Mouse (Mus musculus) Muller cell, postnatal 12 days (primary cell): ENCODE measurements around the gene St6galnac6.

Source experiments
- DNase-seq: peaks from one replicate; pipeline ENCODE4 v3.0.0-alpha.2; 2015; ENCODE audit errors: inconsistent ontology term

St6galnac6 gene

DNA sequence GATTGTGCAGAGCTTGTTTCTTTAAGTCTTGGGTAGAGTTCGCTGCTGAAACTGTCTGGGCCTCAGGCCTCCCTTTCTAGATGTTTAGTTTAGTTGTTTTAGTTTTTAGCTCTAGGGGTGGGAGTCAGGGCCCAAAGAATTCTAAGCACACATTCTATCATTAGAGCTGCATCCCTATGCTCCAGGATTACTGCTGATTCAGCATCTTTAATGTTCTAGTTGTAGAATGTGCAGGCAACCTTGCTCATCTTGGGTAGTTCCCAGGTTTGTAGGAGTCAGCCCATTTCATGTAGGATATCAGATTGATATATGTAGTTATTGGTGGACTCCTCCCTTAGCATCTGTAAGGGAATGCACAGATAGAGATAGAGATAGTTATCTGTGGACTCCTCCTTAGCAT lies 17.6 kb downstream of the St6galnac6 start:
- DNase-seq, result no peak

DNA sequence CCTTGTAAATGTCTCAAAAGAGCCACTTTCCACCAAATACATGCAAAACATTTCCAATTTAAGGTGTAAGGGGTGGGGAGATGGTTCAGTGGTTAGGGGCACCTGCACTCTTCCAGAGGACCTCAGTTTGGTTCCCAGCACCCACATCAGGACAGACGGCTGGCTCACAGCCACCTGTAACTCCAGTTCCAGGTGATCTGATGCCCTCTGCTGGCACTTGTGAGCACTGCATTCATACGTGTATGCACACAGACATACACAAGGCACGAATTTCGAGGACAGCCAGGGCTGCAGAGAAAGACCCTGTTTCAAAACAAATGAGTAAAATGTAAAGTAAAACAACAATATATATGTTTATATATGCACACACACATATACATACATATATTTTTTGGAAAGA lies 18.1 kb downstream of the St6galnac6 start:
- no peak for DNase-seq

DNA sequence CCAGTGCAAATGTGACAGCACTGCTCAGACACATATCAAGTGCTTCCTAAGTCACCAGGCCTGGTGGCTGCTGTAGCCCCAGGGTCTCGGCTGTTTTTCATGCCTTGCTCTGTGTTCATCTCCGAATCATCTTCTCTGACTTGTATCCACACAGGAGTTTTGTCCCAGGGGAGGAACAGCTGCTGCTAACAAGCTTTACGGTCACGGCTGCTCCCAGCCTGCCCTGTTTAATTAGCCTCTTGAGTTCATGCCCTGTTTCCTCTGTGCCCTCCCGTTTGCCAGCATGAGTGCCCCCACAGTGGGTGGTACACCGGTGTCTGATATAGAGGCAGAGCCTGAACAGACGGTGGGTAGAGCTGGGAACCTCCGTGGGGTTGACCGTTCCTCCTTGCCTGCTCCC lies 18.5 kb downstream of the St6galnac6 start:
- DNase-seq, result peak; percentile 42

DNA sequence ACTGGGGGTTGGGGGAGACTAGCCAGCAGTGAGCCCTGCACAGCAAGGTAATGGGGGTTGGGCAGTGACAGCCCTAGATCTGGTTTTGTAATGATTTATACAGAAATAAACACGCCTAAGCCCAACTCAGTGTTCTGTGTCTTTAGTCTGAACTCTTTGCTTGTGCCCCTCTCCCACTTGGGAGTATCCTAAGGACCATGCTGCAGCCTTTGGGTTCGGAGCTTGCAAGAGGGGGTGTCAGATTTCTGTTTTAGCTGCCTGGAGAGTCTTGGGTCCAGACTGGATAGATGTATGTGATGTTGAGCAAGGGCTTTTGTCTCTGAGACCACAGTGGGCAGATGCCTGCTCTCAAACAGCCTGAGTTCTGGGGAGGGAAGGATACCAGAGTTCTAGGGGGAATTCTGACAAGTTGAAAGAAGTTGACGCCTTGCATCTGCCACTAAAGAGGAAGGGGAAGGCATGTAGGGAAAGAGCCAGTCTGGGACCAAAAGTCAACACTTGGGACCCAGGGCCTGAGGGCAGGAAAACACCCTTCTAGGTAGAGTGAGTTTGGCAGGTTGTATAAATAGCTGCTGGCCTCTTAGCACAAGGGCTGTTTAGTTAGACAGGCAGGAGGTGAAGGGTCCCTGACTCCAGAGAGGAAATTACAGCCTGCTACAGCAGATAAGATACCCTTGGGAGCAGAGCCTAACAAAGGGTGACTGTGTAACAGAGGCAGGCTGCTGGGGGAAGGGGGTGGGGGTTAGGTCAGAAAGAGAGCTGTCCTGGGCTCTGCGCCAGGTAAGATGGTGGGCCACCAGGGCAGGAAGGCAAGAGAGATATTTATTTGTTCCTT lies 21.4 kb downstream of the St6galnac6 start:
- no peak for DNase-seq

DNA sequence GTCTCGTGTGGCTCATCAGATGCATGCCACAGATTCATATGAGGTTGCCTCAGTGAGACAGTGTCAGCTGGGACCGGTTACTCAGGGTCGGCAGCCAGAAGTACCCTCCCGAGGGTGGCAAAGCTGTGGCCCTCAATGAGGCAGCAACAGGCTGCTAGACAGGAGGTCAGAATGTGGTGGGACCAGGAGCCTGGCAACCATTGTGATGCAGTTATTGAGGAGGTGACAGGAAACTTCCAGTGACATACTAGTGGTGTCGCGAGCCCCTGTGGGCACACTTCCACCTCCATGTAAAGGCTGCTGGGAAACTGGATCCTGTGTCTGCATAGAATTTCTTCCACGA lies 22.0 kb downstream of the St6galnac6 start, which contains the start of gene Ak1:
TSS of gene Ak1 (plus strand) at position 242 of the 343 bp plus-strand sequence.
- peak; percentile 91 for DNase-seq

DNA sequence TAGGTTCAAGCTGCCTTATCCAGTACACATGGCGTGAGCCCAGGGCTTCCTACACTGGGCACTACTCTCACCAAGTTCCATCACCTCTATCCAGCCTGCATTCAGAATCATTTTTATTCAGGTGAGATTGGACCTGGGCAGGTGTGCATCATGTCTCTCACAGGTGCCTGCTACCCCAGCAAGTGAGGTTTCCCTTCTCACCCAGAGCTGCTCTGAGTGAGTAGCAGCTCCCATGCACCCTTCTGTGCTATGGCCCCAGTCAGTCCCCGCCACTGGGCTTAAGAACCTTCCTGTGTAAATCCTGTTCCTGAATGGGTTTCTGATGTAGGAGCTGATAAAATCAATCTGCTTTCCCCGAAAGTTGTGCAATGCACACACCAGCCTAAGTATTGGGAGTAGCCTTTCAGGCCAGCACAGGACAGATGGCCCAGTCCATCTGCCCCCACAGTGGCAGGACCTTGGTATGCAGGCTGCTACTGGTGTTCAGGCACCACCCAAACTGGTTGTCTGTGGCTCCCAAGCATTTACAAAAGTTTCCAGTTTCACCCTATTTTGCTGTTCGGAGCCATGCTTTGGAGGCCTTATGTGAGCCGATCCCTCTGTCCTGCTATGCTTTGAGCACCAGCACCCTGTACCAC lies 24.7 kb downstream of the St6galnac6 start:
- DNase-seq, result no peak

DNA sequence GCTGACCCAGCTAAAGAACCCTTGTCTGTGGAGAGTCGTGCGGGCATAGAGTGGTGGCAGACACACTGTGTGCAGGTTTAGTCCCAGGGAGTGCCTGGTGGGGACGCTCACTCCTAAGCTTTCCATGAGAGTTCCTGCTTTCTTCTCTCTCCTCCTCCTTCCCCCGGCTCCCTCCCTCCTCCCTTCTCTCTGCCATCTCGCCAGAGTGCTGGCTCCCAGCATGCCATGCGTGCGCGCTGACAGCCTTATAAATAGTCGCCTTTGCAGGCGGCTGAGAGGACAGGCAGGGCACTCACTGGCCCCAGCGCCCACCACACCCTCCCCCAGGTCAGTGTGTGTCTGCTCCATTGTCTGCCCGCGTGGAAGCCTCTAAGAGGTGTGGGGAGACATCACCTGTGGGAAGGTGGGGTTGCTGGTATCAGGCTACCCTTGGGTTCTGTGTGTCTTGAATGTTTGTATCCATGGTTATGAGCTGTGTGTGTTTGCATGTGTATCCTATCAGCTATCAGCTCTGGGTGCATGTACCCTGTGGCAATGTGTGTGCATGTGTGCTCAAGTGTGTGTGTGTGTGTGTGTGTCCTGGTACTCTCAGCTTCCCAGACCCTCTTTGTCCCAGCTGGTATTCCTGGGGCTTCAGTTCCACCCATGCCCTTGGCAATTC lies 25.8 kb downstream of the St6galnac6 start:
- peak; percentile 75 for DNase-seq

DNA sequence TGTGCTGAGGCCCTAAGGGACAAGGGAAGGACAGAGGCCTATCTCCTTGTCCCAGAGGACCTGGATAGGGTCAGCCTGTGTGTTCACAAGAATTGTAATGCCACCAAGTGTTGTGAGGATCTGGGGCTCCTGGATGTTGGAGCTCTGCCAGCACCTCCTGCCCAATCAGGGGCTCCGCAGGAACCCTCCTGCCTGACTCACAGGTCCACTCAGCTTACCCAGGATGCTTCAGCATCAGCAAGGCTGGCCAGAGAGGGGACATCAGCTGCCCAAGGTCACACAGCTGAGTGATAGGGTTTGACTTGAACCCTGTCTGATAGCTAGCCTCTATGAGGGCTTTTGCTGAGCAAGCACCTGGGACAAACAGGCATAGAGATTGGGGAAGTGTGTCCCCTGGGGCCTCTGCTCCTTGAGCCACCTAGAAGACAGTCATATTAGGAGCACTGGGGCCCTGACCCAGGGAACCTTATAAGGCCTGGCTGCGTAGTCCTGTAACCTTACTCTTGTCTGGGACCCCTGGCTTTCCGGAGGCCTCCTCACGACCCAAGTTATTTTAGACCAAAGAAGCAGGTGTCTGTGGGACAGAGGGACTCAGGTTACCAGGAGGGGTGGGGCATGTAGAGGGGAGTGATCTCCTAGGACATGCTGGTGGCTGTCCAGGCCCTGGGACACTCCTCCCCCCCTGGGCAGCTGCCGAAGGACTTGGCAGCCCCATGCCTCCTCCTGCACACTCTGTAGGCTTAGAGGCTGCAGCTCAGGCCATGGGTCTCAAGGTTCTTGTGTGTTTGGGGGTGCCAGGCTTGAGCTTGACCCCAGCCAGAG lies 26.6 kb downstream of the St6galnac6 start:
- peak; percentile 57 for DNase-seq

DNA sequence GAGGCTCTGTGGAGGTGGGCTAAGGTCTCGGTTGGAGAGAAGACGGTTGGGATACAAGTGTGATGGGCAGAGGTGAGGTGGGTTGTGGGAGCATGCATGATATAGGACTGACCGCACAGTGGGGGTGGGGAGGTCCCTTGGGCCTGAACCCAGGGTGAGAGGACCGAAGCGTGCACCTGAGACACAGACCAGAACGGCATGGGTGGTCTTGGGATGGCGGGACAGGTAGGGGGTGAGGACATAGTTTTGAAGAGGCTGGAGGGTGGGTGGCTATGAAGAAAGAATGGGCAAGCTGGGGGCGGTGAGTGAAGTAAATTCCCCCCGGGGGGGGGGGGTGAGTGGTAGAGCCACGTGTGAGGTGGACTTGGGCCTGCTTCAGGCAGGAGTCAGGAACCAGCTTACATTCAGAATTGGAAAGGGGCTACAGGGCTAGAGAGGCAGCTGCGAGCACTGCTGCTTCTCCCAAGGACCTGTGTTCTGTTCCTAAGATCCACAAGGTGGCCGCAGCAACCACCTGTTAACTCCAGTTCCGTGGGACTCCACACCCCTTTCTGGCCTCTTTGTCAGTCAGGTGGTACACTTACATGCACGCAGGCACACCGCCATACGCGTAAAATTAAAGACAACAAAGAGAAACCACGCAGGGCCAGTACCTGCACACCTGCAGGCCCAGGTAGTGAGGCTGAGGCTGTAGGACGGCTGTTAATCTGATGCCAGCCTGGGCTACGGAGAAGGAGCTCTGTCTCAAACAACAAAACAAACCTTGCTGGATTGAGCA lies 27.9 kb downstream of the St6galnac6 start:
- no peak for DNase-seq

DNA sequence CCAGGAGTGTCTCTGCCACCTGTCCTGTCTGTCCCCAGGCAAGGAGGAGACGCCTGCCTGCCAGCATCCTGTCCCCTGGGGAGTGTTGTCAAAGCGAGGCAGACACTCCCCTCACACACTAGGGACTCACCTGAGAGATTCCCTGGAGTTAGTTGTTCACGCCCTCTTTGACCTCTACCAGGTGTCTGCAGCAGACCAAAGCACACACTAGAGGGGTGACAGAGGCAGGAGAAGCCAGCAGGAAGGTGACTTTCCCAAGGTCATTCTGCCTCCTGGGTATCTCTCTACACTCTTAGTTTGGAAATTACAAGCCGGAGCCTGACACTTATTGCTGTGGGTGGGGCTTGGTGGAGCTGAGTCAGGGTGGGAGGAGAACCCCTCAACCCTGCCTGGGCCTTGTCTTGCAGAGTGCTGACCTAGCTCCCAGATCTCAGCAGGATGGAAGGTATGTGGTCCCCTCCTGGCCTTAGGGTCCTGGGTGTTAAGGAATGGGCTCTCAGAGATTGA lies 28.6 kb downstream of the St6galnac6 start:
- DNase-seq, result peak; percentile 42

DNA sequence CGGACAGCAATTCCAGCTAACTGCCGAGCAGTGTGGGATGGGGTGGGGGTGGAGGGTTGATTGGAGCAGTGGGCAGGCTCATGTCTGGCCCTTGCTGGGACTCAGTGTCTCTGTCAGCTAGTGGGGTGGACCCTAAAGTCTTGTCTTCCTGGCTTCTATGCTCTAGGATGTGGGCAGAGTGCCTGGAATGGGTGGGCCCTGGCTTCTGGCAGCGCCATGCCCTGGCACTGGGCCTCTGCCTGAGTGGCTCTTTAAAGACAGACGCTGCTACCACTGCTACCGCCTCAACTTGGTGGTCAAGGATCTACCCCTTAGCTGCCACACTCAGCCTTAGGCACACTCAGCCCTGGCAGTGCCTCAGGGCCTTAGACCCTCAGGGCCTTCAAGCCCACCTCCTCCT lies 29.2 kb downstream of the St6galnac6 start:
- peak; percentile 91 for DNase-seq

DNA sequence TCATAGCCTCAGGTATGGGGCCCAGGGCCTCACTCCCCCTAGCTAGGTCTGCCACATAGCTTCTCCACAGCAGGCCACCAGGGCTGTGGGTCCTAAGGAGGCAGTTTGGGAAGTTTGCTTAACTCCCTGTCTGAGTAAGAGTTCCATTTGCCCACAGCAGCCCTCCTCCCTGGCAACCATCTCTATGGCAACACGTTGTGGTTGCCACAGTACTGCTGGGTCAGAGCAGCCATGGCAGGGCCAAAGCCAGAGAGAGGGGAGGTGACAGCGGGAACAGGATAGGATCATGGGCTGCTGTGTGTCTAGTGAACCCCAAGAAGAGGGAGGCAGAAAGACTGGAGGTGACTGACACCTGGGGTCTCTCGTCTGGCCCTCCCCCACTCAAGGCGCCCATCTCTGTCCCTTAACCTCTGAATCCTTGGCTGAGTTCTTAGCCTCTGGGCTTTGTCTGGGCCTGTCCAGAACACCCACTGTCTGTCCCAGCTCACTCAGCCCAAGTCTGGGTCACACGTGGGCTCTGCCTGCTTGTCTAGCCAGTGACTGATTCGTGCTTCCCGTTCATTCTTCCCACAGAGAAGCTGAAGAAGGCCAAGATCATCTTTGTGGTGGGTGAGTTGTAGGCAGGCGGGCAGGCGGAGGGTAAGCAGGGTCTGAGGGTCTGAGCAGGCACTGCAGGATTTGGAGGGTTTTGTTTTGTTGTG lies 29.9 kb downstream of the St6galnac6 start:
- peak; percentile 95 for DNase-seq

DNA sequence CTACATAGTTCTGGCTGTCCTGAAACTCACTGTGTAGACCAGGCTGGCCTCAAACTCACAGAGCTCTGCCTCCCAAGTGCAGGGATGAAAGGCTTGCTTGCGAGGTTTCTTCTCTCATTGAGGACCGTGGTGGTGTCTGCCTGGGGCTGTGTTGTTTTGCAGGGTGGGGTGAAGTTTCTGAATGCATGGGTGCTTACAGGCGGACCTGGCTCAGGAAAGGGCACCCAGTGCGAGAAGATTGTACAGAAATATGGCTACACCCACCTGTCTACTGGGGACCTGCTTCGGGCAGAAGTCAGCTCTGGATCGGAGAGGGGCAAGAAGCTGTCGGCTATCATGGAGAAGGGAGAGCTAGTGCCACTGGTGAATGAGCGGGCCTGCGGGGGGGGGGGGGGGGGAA lies 30.5 kb downstream of the St6galnac6 start:
- DNase-seq, result no peak

DNA sequence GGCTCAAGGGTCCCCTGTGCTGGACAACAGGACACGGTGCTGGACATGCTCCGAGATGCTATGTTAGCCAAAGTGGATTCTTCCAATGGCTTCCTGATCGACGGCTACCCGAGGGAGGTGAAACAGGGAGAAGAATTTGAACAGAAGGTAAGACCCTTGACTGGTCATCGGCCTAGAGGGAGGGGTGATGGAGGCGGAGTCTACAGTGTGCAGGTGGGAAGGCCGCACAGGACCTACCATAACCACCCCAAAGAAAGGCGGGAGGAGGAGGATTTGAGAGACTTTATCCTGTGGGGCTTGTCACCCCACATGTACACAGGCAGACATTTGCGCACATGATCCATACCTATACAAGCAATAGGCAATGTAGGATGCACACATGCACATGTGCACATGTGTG lies 31.5 kb downstream of the St6galnac6 start:
- no peak for DNase-seq

DNA sequence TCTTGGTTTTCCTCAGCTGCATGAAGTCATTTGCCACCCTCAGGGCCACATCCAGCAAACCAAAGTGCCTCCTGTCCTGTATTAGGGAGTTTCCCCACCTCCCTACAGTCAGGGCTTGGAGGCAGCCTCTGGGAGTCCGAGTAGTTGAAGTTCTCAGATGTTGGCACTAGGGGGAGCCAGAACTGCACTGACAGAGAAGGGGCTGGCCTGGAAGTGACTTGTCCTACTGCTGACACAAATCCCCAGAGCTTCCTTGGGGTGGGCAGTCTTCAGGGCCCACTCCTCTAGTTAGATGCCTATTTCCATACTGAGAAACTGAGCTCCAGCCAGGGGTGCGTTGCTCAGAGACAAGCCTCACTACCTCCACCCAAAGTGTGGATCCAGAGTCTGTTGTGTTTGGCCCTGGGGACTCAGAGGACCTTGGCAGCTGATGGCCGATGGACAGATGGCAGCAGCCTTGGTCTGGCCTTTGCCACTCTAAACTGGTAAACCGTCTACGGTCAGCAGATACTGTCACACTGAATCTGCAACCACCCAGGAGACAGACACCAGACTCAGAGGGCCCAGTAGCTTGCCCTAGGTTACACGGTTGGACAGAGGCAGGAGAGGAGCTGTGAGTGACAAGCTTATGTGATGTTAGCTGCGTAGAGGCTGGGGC lies 32.4 kb downstream of the St6galnac6 start:
- DNase-seq, result peak; percentile 85

DNA sequence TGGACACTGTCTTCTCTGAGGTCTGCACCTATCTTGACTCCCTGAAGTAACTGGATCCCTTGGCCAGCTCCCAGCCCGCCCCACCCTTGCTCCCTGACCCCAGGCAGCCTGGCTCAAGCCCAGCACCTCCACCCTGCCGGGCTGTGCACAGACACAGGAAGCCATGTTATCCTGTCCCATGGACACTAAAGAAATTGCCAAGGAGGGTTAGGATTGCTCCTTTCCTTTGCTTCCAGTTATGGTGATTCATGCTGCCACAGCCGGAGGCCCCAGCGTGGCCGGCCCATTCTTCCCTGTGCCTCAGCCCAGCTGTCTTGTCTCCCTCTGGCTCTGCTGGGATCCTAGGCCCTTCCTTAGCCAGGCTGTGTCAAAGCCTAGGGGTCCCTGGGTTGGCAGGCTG lies 34.2 kb downstream of the St6galnac6 start:
- DNase-seq, result no peak

DNA sequence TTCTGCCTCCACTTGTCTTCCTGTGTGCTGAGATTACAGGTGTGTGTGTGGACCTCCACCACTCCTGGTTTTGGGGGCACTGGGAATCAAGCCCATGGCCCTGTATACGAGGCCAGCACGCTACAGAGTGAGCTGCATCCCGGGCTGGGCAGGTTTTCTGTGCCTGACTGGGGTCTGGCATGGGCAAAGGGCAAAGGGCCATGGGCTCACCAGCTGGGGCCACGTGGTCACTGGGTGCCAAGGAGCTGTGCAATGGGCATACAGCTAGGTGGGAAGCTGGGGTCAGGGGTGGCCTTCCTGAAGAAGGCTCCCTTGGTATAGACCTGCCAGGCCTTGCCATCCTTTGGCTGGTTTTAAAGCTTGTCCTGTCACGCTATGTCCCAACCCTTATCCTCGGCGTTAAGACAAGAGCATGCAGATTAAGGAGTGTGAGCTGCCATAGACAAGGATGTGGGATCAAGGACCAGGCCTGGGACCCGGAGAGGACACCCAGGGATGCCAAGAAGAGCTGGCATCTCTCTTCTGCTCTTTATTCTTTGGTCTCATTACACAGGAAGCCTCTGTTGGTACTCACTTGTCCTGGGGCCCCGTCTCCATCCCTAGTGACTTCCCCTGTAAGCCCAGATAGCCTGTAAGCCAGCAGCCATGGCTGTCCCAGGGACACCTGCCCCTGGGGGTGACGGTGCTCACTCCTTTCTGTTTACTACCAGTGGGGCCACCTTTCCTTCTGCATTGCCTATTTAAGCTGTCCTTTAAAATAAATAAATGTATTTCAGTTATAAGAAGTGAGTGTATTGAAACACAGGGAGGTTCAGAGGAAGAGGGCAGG lies 35.0 kb downstream of the St6galnac6 start:
- DNase-seq, result no peak

DNA sequence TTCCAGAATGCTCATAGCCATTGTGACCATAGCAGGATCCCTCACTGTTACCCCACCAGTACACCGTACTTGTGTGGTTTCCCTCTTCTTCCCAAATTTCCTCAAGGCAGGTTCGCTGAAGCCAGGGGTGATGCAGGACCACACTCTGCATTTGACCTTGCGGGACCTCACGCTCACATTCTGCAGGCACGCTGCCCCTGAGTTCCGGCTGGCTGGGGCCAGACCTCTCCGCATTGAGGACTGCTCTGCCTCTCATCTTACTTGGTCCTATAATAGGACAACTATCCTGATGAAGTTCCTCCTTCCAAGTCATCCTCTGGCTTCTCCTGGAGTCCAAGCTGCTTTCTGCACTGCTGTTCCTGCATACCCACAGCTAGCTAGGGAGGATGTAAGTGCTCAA lies 37.1 kb downstream of the St6galnac6 start:
- no peak for DNase-seq

DNA sequence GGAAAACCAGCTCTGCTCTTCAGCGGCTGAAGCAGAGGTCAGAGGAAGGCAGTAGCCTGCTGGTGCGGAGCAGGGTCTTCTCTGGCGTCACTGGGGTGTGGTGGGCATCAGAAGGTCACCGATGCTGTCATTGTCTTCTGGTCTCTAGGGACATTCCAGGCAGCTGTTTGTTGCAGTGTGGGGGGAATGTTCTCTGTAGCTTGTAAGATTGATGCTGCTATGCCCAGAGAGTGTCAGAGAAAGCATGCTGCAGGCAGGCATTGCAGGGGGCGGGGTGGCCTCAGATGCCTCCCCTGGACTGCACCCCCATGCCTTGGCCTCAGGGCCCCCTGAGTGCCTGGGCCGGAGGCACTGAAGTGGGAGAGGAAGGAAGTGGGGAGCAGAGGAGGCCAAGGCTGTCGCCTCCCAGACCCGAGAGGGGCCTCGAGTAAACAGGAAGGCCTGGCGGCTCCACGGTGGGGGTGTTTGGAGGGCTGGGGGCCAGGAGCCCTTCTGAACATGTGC lies 38.3 kb downstream of the St6galnac6 start:
- DNase-seq, result no peak
